Mouse (Mus musculus) olfactory bulb, adult 2 months (tissue): Measurements from ENCODE around the gene Fam222a.

ENCODE experiments used
- CTCF ChIP-seq: fragments of 200-500 bp; IDR thresholded peaks from 2 replicates; pipeline ENCODE4 v1.5.1; 2012; ENCODE audit warnings: low read depth, mild to moderate bottlenecking, low read length, moderate library complexity; ENCODE audit not compliant: insufficient read depth
- POLR2A ChIP-seq: fragments of 200-500 bp; IDR thresholded peaks from 2 replicates; pipeline ENCODE4 v1.6.1; 2012; ENCODE audit warnings: mild to moderate bottlenecking, low read depth, low read length, moderate library complexity; ENCODE audit not compliant: insufficient read depth

DNA sequence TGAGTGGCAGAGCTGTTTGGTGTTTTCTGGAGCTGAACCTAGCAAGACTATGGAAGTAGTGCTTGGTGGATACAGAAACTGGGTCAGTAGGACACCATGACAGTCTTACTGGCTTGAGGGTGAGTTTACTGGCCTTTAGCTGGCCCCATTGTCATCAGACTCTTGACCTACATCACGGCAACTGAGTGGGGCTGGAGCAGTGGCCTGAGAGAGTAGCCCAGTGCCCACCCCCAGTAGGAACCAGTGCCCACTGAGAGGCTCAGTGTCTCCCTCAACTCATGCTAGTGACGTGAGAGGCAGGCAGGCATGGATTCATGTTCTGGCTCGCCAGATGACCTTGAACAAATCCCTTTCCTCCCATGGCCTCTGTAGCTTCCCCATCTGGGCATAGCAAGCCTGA lies 15.2 kb downstream of the Fam222a start:
- TF ChIP-seq POLR2A (no peak), CTCF (no peak)
